Mouse (Mus musculus): ENCODE data around the gene Cited2.

GRCm38 (mm10) chr10:17691709-17692108, 31.3 kb upstream of the Cited2 start:
- TF ChIP-seq CTCF (IDR thresholded peaks at IDR 0.05; ENCODE audit: borderline replicate concordance, extremely low read depth, insufficient read depth, insufficient read length) (no peak), POLR2A (IDR thresholded peaks at IDR 0.05; ENCODE audit: borderline replicate concordance, extremely low read depth, insufficient read depth, insufficient read length, poor library complexity, severe bottlenecking) (no peak)

All from brain, embryonic 14.5 days (tissue).